Mouse (Mus musculus) layer of hippocampus, adult 18-20 months (tissue): Measurements from ENCODE around the gene Pm20d2. TPM values are rescaled to one million over a fixed set of nuclear protein-coding genes. Genes with fewer than 3 reads are reported as not detected.

Experiments used
- DNase-seq, 2 experiments: peaks; one replicate each; pipeline ENCODE4 v3.0.0; 2022; ENCODE audit warnings: low spot score in 2 of 2
- long read RNA-seq: library from polyadenylated mRNA; stranded (forward); transcript quantifications from one replicate; pipeline ENCODE4 v2.0.0, GENCODE M21; 2021
- total RNA-seq, 2 experiments: library from RNA; stranded (reverse); gene quantifications; 2 replicates each; pipeline ENCODE4 v1.2.3; 2021

Pm20d2 gene
- total RNA-seq: 10 to 100 TPM in 1 of 2 experiments, 1 to 10 TPM in 1; 9.5 to 10.1 TPM
- long read RNA-seq, partial matches to known transcripts: 0 of 5 reads
- long read RNA-seq, other reads (novel, unspliced or antisense): 1 of 5 reads

GRCm38 (mm10) chr4:33189735-33190036 lies at the start of gene Pm20d2:
Pm20d2 (minus strand) TSS chr4:33189737.
- DNase-seq: no peak

GRCm38 (mm10) chr4:33230881-33231280 lies 41.3 kb upstream of the Pm20d2 start:
- DNase-seq: no peak

- DNase-seq: no peak
Observed at GRCm38 (mm10) chr4:33229639-33230038, 40.1 kb upstream of the Pm20d2 start.

GRCm38 (mm10) chr4:33227164-33227563 lies 37.6 kb upstream of the Pm20d2 start:
- no peak for DNase-seq

GRCm38 (mm10) chr4:33224003-33224675 lies 34.6 kb upstream of the Pm20d2 start:
- DNase-seq: no peak

- peak in 1 of 2 experiments; percentile 23 for DNase-seq
Observed at GRCm38 (mm10) chr4:33221847-33222246, 32.3 kb upstream of the Pm20d2 start.

- DNase-seq: peak in 1 of 2 experiments; percentile 48
Observed at GRCm38 (mm10) chr4:33208881-33209841, 19.6 kb upstream of the Pm20d2 start, which contains the start of gene Srsf12. Srsf12 (plus strand) TSS chr4:33208991.

GRCm38 (mm10) chr4:33207551-33207950 lies 18.0 kb upstream of the Pm20d2 start:
- DNase-seq: no peak

- DNase-seq: peak in 1 of 2 experiments; percentile 74
Observed at GRCm38 (mm10) chr4:33204682-33205081, 15.1 kb upstream of the Pm20d2 start.

- no peak for DNase-seq
Observed at GRCm38 (mm10) chr4:33198117-33198516, 8.6 kb upstream of the Pm20d2 start.

- DNase-seq: peak; percentile 81 to 90
Observed at GRCm38 (mm10) chr4:33188781-33189734, 479 bp downstream of the Pm20d2 start.

- peak in 1 of 2 experiments; percentile 19 for DNase-seq
Observed at GRCm38 (mm10) chr4:33188164-33188563, 1.4 kb downstream of the Pm20d2 start.

- DNase-seq: peak in 1 of 2 experiments; percentile 56
Observed at GRCm38 (mm10) chr4:33183477-33183876, 6.1 kb downstream of the Pm20d2 start.

GRCm38 (mm10) chr4:33152087-33153038 lies 37.2 kb downstream of the Pm20d2 start:
- no peak for DNase-seq

- no peak for DNase-seq
Observed at GRCm38 (mm10) chr4:33149150-33149549, 40.4 kb downstream of the Pm20d2 start.

GRCm38 (mm10) chr4:33147825-33148224 lies 41.7 kb downstream of the Pm20d2 start:
- peak in 1 of 2 experiments; percentile 36 for DNase-seq

- no peak for DNase-seq
Observed at GRCm38 (mm10) chr4:33146679-33147291, 42.8 kb downstream of the Pm20d2 start.

- DNase-seq: no peak
Observed at GRCm38 (mm10) chr4:33132221-33132620, 57.3 kb downstream of the Pm20d2 start, which contains the start of gene Gabrr1. Gabrr1 (plus strand) TSS chr4:33132521.
